Comparison of ENCODE assay signal across 8 mouse cellular contexts in the genomic region with DNA sequence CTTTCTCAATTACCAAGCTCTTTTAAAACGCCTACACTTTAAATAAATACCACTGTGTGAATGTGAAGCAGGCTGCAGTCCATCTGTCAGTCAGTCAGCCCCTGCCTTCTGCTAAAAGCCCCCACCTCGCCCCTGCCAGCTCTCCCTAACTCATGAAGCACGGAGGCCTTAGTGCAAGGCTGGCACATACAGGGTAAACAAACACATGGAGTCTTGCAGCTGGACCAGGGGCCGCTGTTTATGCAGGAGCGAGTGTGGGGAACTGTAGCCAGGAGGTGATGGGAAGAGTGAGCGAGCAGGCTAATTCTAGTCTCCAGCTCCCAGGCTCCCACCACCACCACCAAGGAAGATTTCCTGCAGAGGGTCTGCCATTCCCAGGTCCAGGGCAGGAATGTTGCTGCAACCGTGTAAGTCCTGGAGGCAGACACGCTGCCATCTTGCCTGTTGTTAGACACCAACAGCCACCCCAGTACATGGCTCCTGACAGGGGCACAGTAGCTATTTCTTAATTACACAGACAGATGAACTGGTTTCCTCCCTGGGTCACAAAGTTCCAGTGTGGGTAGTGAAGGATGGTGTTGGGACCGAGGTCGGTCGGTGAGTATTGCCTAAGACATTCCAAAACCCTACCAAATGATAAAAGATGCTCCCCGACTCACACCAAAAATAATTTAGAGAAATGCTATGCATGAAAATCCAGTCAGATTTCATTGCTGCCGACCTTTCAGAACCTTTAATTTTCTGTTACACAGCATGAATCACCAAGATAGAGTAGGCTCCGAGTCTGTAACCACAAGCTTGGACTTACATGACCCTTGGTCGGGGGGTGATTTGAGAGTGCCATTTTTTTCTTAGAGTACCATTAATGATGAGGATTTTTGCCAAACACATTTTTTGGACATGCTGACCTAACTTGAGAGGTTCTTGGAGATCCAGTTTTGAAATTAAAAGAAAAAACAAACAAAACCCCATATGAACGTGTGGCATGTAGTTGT. TPM values are rescaled to one million over a fixed set of nuclear protein-coding genes. Genes with fewer than 3 reads are reported as not detected.
DNase-seq lines count a peak whose midpoint lies in the region; ATAC-seq and TF ChIP-seq lines count a peak whose summit lies in the region.

No protein-coding gene starts in this region.

- H3K4me3 ChIP-seq in cerebellum, adult 2 months (replicated peaks; ENCODE audit: insufficient read depth, low read depth, low read length), result no peak overlapping the region
- no peak overlapping the region for H3K4me3 ChIP-seq in lung, embryonic 16.5 days (ENCODE audit: low read length)
- no peak overlapping the region for H3K4me3 ChIP-seq in stomach, postnatal 0 days (ENCODE audit: low read depth, low read length)

- no peaks in the 10 kb centered on the region for H3K27me3 ChIP-seq in cerebellum, adult 2 months (ENCODE audit: control insufficient read depth, insufficient read depth, low read length)
- H3K27me3 ChIP-seq in lung, embryonic 16.5 days (ENCODE audit: control insufficient read depth, insufficient read depth, low read depth, low read length), result no peaks in the 10 kb centered on the region
- no peaks in the 10 kb centered on the region for H3K27me3 ChIP-seq in stomach, postnatal 0 days (ENCODE audit: control insufficient read depth, insufficient read depth, low read length)

- H3K36me3 ChIP-seq in lung, embryonic 16.5 days (ENCODE audit: control insufficient read depth, insufficient read depth, low read length), result no peaks in the 10 kb centered on the region
- H3K36me3 ChIP-seq in stomach, postnatal 0 days (ENCODE audit: control insufficient read depth, insufficient read depth, low read length), result no peaks in the 10 kb centered on the region

- peak overlapping the region; percentile 43 for H3K27ac ChIP-seq in cerebellum, adult 2 months (ENCODE audit: insufficient read depth, low read length)
- peak overlapping the region; percentile 73 for H3K27ac ChIP-seq in lung, embryonic 16.5 days (ENCODE audit: low read length)
- H3K27ac ChIP-seq in stomach, postnatal 0 days (replicated peaks), result peak overlapping the region; percentile 30; the same call in 1 of the 2 replicates

- ATAC-seq in lung, embryonic 16.5 days (ENCODE audit: low read depth), result peak; percentile 68
- no peak for ATAC-seq in stomach, postnatal 0 days (ENCODE audit: low FRiP score, low TSS enrichment)
- no peak for ATAC-seq in erythroid progenitor cell, adult 5-6 weeks (replicated peaks; ENCODE audit: low FRiP score, poor library complexity, severe bottlenecking)

- no peak for TF ChIP-seq CTCF in cerebellum, adult 2 months (IDR thresholded peaks at IDR 0.05; ENCODE audit: borderline replicate concordance, insufficient read depth, low read depth, low read length)
- TF ChIP-seq CTCF in stomach, postnatal 0 days (IDR thresholded peaks at IDR 0.05; ENCODE audit: low read depth), result no peak

- peak overlapping the region; percentile 4; the same call in 1 of the 2 replicates for H3K4me2 ChIP-seq in lung, embryonic 16.5 days (ENCODE audit: low read depth, low read length)
- H3K4me2 ChIP-seq in stomach, postnatal 0 days (replicated peaks; ENCODE audit: low read depth), result no peak overlapping the region

- H3K4me1 ChIP-seq in cerebellum, adult 2 months (ENCODE audit: control insufficient read depth, insufficient read depth, low read length), result peaks cover 71% of the 10 kb centered on the region
- H3K4me1 ChIP-seq in lung, embryonic 16.5 days (replicated peaks; ENCODE audit: control insufficient read depth, insufficient read depth, low read length), result peaks cover 30% of the 10 kb centered on the region
- peaks cover 7% of the 10 kb centered on the region; the same call in 1 of the 2 replicates for H3K4me1 ChIP-seq in stomach, postnatal 0 days (replicated peaks; ENCODE audit: control insufficient read depth, insufficient read depth)

- H3K9me3 ChIP-seq in lung, embryonic 16.5 days (ENCODE audit: control insufficient read depth, low read length), result no peaks in the 10 kb centered on the region
- H3K9me3 ChIP-seq in stomach, postnatal 0 days (ENCODE audit: control insufficient read depth, low read length), result no peaks in the 10 kb centered on the region

- DNase-seq in cerebellum, adult 2 months, result no peak
- no peak for DNase-seq in cerebellum, adult 11-12 months
- no peak for DNase-seq in lung, postnatal 25 days (ENCODE audit: low spot score)
- DNase-seq in layer of hippocampus, postnatal 36 days, result peak; percentile 34 to 53
- no peak for DNase-seq in stomach, postnatal 0 days (ENCODE audit: low spot score)
- DNase-seq in adipocyte (ENCODE audit: low spot score), result no peak

- TF ChIP-seq POLR2A in cerebellum, adult 2 months (IDR thresholded peaks at IDR 0.05; ENCODE audit: borderline replicate concordance, insufficient read depth, low read length), result no peak

- H3K9ac ChIP-seq in lung, embryonic 16.5 days (ENCODE audit: low read length), result no peak overlapping the region
- no peak overlapping the region for H3K9ac ChIP-seq in stomach, postnatal 0 days (ENCODE audit: low read length)

- no peak for TF ChIP-seq EP300 in stomach, postnatal 0 days (optimal IDR thresholded peaks at IDR 0.05)

- 32% methylated on average over 16 of the region's 16 CpGs for WGBS in cerebellum, adult 2 months
- WGBS in lung, embryonic 16.5 days, result 30% methylated on average over 16 of the region's 16 CpGs
- WGBS in stomach, postnatal 0 days, result 38% methylated on average over 16 of the region's 16 CpGs

RNA-seq across cellular contexts. Expression of gene Boc, which starts 20.0 kb away (rescaled TPM):
- 37.9 and 43.6 TPM in 2 replicates for polyA plus RNA-seq in cerebellum, adult 2 months (2012; rRNA removed)
- polyA plus RNA-seq in lung, embryonic 16.5 days (2015; fragmentation: Nextera tagmentation; extraction: Ambion mirVana), result 29.7 and 32.0 TPM in 2 replicates
- total RNA-seq in layer of hippocampus, postnatal 36 days (2021), result 10 to 100 TPM in 1 of 2 experiments, 1 to 10 TPM in 1; 9.8 to 10.1 TPM
- 5.9 and 6.1 TPM in 2 replicates for polyA plus RNA-seq in stomach, postnatal 0 days (2015; fragmentation: Nextera tagmentation; extraction: Ambion mirVana)
- total RNA-seq in erythroid progenitor cell, adult 5-6 weeks (2015; ENCODE audit: low replicate concordance), result not detected in 2 replicates
- total RNA-seq in erythroid progenitor cell, adult 5-6 weeks (2017; ENCODE audit: low replicate concordance), result not detected in 2 replicates

Comparison
In these comparisons a context has a peak if more than half of its experiments do, and no peak if none do; other contexts are left out.
1. DNase-seq: peak in layer of hippocampus, postnatal 36 days (2 of 2); none in cerebellum, adult 2 months (0 of 2), cerebellum, adult 11-12 months (single experiment), lung, postnatal 25 days (single experiment), stomach, postnatal 0 days (single experiment) and adipocyte (single experiment).
2. Peak in every context shown above with its lines, with median percentiles within 50 percentile points of each other: H3K27ac ChIP-seq.